Mouse (Mus musculus): Measurements from ENCODE around the gene Endov.

Gene Endov

GRCm38 (mm10) chr11:119490861-119491689, at the start of gene Endov:
Endov (plus strand) TSS chr11:119491347.
- DNase-seq (ENCODE audit: low spot score in 2 of 2), result peak; percentile 99 to 100

- peak in 1 of 2 experiments; percentile 56 for DNase-seq (ENCODE audit: low spot score in 2 of 2)
Observed at GRCm38 (mm10) chr11:119442199-119442598, 48.9 kb upstream of the Endov start.

GRCm38 (mm10) chr11:119443442-119443841, 47.7 kb upstream of the Endov start:
- no peak for DNase-seq (ENCODE audit: low spot score in 2 of 2)

GRCm38 (mm10) chr11:119456097-119456496, 35.0 kb upstream of the Endov start:
- DNase-seq (ENCODE audit: low spot score in 2 of 2), result no peak

GRCm38 (mm10) chr11:119477876-119478275, 13.3 kb upstream of the Endov start:
- DNase-seq (ENCODE audit: low spot score in 2 of 2), result no peak

GRCm38 (mm10) chr11:119491690-119492087, 542 bp downstream of the Endov start:
- no peak for DNase-seq (ENCODE audit: low spot score in 2 of 2)

- DNase-seq (ENCODE audit: low spot score in 2 of 2), result no peak
Observed at GRCm38 (mm10) chr11:119492830-119493229, 1.7 kb downstream of the Endov start.

- DNase-seq (ENCODE audit: low spot score in 2 of 2), result no peak
Observed at GRCm38 (mm10) chr11:119493516-119493915, 2.4 kb downstream of the Endov start.

- no peak for DNase-seq (ENCODE audit: low spot score in 2 of 2)
Observed at GRCm38 (mm10) chr11:119496147-119496546, 5.0 kb downstream of the Endov start.

- DNase-seq (ENCODE audit: low spot score in 2 of 2), result no peak
Observed at GRCm38 (mm10) chr11:119497451-119497850, 6.3 kb downstream of the Endov start.

- DNase-seq (ENCODE audit: low spot score in 2 of 2), result no peak
Observed at GRCm38 (mm10) chr11:119499297-119499696, 8.2 kb downstream of the Endov start.

- DNase-seq (ENCODE audit: low spot score in 2 of 2), result no peak
Observed at GRCm38 (mm10) chr11:119500011-119500410, 8.9 kb downstream of the Endov start.

GRCm38 (mm10) chr11:119503675-119504074, 12.5 kb downstream of the Endov start:
- peak; percentile 58 to 80 for DNase-seq (ENCODE audit: low spot score in 2 of 2)

GRCm38 (mm10) chr11:119506386-119506785, 15.2 kb downstream of the Endov start:
- DNase-seq (ENCODE audit: low spot score in 2 of 2), result no peak

- DNase-seq (ENCODE audit: low spot score in 2 of 2), result no peak
Observed at GRCm38 (mm10) chr11:119507772-119508171, 16.6 kb downstream of the Endov start.

GRCm38 (mm10) chr11:119509165-119509776, 18.1 kb downstream of the Endov start:
- no peak for DNase-seq (ENCODE audit: low spot score in 2 of 2)

- DNase-seq (ENCODE audit: low spot score in 2 of 2), result no peak
Observed at GRCm38 (mm10) chr11:119513038-119513659, 22.0 kb downstream of the Endov start.

GRCm38 (mm10) chr11:119514108-119514860, 23.1 kb downstream of the Endov start:
- DNase-seq (ENCODE audit: low spot score in 2 of 2), result no peak

- no peak for DNase-seq (ENCODE audit: low spot score in 2 of 2)
Observed at GRCm38 (mm10) chr11:119514967-119515636, 24.0 kb downstream of the Endov start.

GRCm38 (mm10) chr11:119515823-119516676, 24.9 kb downstream of the Endov start:
- no peak for DNase-seq (ENCODE audit: low spot score in 2 of 2)
